Mouse (Mus musculus) CH12.LX (cell line): ENCODE data around the gene App.

Experiments used
- BHLHE40 ChIP-seq: IDR thresholded peaks from 2 replicates; pipeline ENCODE4 v1.6.1; 2011; ENCODE audit warnings: mild to moderate bottlenecking, low read depth, low read length, improper control_type of control experiment
- CTCF ChIP-seq, 2 experiments: IDR thresholded peaks in 1 of 2; conservative IDR thresholded peaks in 1 of 2; 2 replicates each; pipeline ENCODE4 v1.5.1; 2011 to 2012; ENCODE audit warnings: low read depth in 2 of 2, low read length in 2 of 2, improper control_type of control experiment in 1 of 2, inconsistent platforms in 1 of 2, mild to moderate bottlenecking in 1 of 2, moderate library complexity in 1 of 2
- MXI1 ChIP-seq: IDR thresholded peaks from 2 replicates; pipeline ENCODE4 v1.6.1; 2011; ENCODE audit warnings: mild to moderate bottlenecking, low read depth, low read length, improper control_type of control experiment
- POLR2A ChIP-seq: IDR thresholded peaks from 2 replicates; pipeline ENCODE4 v1.6.1; 2011; ENCODE audit warnings: low read depth, mild to moderate bottlenecking, improper control_type of control experiment, low read length
- RAD21 ChIP-seq: IDR thresholded peaks from 2 replicates; pipeline ENCODE4 v1.6.1; 2011; ENCODE audit warnings: low read depth, mild to moderate bottlenecking, low read length, improper control_type of control experiment, moderate library complexity
- ZC3H11A ChIP-seq: IDR thresholded peaks from 2 replicates; pipeline ENCODE4 v1.6.1; 2012; ENCODE audit warnings: low read depth, mild to moderate bottlenecking, inconsistent platforms, low read length, improper control_type of control experiment
- ZMIZ1 ChIP-seq: IDR thresholded peaks from 2 replicates; pipeline ENCODE4 v1.6.1; 2012; ENCODE audit warnings: low read depth, mild to moderate bottlenecking, inconsistent platforms, low read length, improper control_type of control experiment

- no peak for TF ChIP-seq ZMIZ1
- TF ChIP-seq BHLHE40 = no peak
- no peak for TF ChIP-seq CTCF (conservative IDR thresholded peaks at IDR 0.05 in 1 of 2, IDR thresholded peaks at IDR 0.05 in 1 of 2; ENCODE audit: low read depth in 2 of 2, low read length in 2 of 2)
- TF ChIP-seq ZC3H11A = no peak
- TF ChIP-seq POLR2A = no peak
- TF ChIP-seq RAD21 = no peak
- TF ChIP-seq MXI1 = no peak
Measured at GRCm38 (mm10) chr16:85041153-85041959, 132.2 kb downstream of the App start.
